ENCODE assay signal across 8 mouse cellular contexts in genomic region chr8:71312700-71313099, GRCm38 (mm10). TPM values are rescaled to one million over a fixed set of nuclear protein-coding genes. Genes with fewer than 3 reads are reported as not detected.
DNase-seq lines count a peak whose midpoint lies in the region; ATAC-seq and TF ChIP-seq lines count a peak whose summit lies in the region.

No protein-coding gene starts in this region.

- TF ChIP-seq CTCF in liver, embryonic 14.5 days (IDR thresholded peaks at IDR 0.05; ENCODE audit: low read depth), result no peak

- H3K27ac ChIP-seq in embryonic facial prominence, embryonic 11.5 days (replicated peaks; ENCODE audit: low read depth, low read length), result 0 out of 2 replicates have a peak overlapping the region, but pooled peaks have one; percentile 25
- H3K27ac ChIP-seq in liver, embryonic 14.5 days, result no peak overlapping the region; the same call in none of the 2 replicates
- peak overlapping the region; percentile 36; the same call in 1 of the 2 replicates for H3K27ac ChIP-seq in stomach, embryonic 15.5 days

- H3K4me3 ChIP-seq in embryonic facial prominence, embryonic 11.5 days (ENCODE audit: low read depth, low read length), result no peak overlapping the region
- no peak overlapping the region for H3K4me3 ChIP-seq in liver, embryonic 14.5 days (ENCODE audit: insufficient read depth in 1 of 2, low read depth in 2 of 2, low read length in 2 of 2)
- no peak overlapping the region for H3K4me3 ChIP-seq in stomach, embryonic 15.5 days (replicated peaks)

- no peaks in the 10 kb centered on the region for H3K36me3 ChIP-seq in embryonic facial prominence, embryonic 11.5 days (replicated peaks; ENCODE audit: control insufficient read depth, insufficient read depth, low read depth, low read length)
- H3K36me3 ChIP-seq in liver, embryonic 14.5 days (replicated peaks; ENCODE audit: control insufficient read depth, insufficient read depth, low read depth), result no peaks in the 10 kb centered on the region
- H3K36me3 ChIP-seq in stomach, embryonic 15.5 days, result peaks cover 3% of the 10 kb centered on the region; the same call in 1 of the 2 replicates

- H3K4me1 ChIP-seq in embryonic facial prominence, embryonic 11.5 days (ENCODE audit: control insufficient read depth, insufficient read depth, low read length), result no peaks in the 10 kb centered on the region
- H3K4me1 ChIP-seq in liver, embryonic 14.5 days (replicated peaks; ENCODE audit: control insufficient read depth in 2 of 2, insufficient read depth in 2 of 2, low read length in 1 of 2), result peaks cover 27 to 54% of the 10 kb centered on the region in 2 experiments
- 0 out of 2 replicates have a peak, but pooled peaks cover 7% of the 10 kb centered on the region for H3K4me1 ChIP-seq in stomach, embryonic 15.5 days

- no peak overlapping the region for H3K4me2 ChIP-seq in embryonic facial prominence, embryonic 11.5 days (ENCODE audit: low read depth, low read length)
- no peak overlapping the region for H3K4me2 ChIP-seq in liver, embryonic 14.5 days (ENCODE audit: low read depth)
- H3K4me2 ChIP-seq in stomach, embryonic 15.5 days, result no peak overlapping the region

- no peaks in the 10 kb centered on the region for H3K9me3 ChIP-seq in embryonic facial prominence, embryonic 11.5 days (replicated peaks; ENCODE audit: control insufficient read depth, low read length)
- no peaks in the 10 kb centered on the region for H3K9me3 ChIP-seq in liver, embryonic 14.5 days (ENCODE audit: control insufficient read depth, low read length)
- no peaks in the 10 kb centered on the region for H3K9me3 ChIP-seq in stomach, embryonic 15.5 days

- no peak for TF ChIP-seq EP300 in liver, embryonic 14.5 days (IDR thresholded peaks at IDR 0.05; ENCODE audit: low read depth)

- intact Hi-C loops in heart, postnatal 14 days (cut with DNase I), result no loop called here

- peak; percentile 19 for DNase-seq in right cerebral cortex, postnatal 4 days
- no peak for DNase-seq in right cerebral cortex, postnatal 36 days (ENCODE audit: low spot score in 2 of 2)
- peak; percentile 11 for DNase-seq in embryonic facial prominence, embryonic 11.5 days (ENCODE audit: low spot score)
- DNase-seq in heart, postnatal 14 days, result peak; percentile 62 to 68
- peak in 1 of 3 experiments; percentile 13 for DNase-seq in liver, embryonic 14.5 days (ENCODE audit: low read depth in 3 of 3, low spot score in 3 of 3)
- no peak for DNase-seq in right cerebral cortex, adult 18-20 months

- 37% methylated on average over 1 of the region's 1 CpGs for WGBS in embryonic facial prominence, embryonic 11.5 days
- 48% methylated on average over 1 of the region's 1 CpGs for WGBS in liver, embryonic 14.5 days (ENCODE audit: insufficient replicate concordance)
- WGBS in stomach, embryonic 15.5 days, result 38% methylated on average over 1 of the region's 1 CpGs

- H3K9ac ChIP-seq in embryonic facial prominence, embryonic 11.5 days (replicated peaks; ENCODE audit: low read length), result no peak overlapping the region
- 0 out of 2 replicates have a peak overlapping the region, but pooled peaks have one; percentile 9 for H3K9ac ChIP-seq in liver, embryonic 14.5 days (replicated peaks)
- H3K9ac ChIP-seq in stomach, embryonic 15.5 days, result no peak overlapping the region

- H3K27me3 ChIP-seq in embryonic facial prominence, embryonic 11.5 days (ENCODE audit: control insufficient read depth, insufficient read depth, low read length), result no peaks in the 10 kb centered on the region
- no peaks in the 10 kb centered on the region for H3K27me3 ChIP-seq in liver, embryonic 14.5 days (ENCODE audit: control insufficient read depth, insufficient read depth, low read length)
- no peaks in the 10 kb centered on the region for H3K27me3 ChIP-seq in stomach, embryonic 15.5 days (replicated peaks)

- ATAC-seq in embryonic facial prominence, embryonic 11.5 days (replicated peaks; ENCODE audit: insufficient number of reproducible peaks, low FRiP score, low TSS enrichment, low read depth), result 0 out of 2 replicates have a peak, but pooled peaks have one; percentile 12
- peak; percentile 16; the same call in 1 of the 2 replicates for ATAC-seq in liver, embryonic 14.5 days (ENCODE audit: insufficient read depth)
- ATAC-seq in stomach, embryonic 15.5 days (ENCODE audit: insufficient read depth, low FRiP score, low read depth), result peak; percentile 50; the same call in 1 of the 2 replicates
- ATAC-seq in CD4-positive, CD25-positive, alpha-beta regulatory T cell, adult 4 months, result no peak

RNA-seq across cellular contexts. Expression of gene Haus8, which starts 40.0 kb away (rescaled TPM):
- 62.1 and 64.4 TPM in 2 replicates for polyA plus RNA-seq in embryonic facial prominence, embryonic 11.5 days (2014; fragmentation: Nextera tagmentation; extraction: Ambion mirVana)
- total RNA-seq in heart, postnatal 14 days (2021), result 10 to 100 TPM; 23.9 to 28.8 TPM
- 16.0 and 23.9 TPM in 2 replicates for polyA plus RNA-seq in liver, embryonic 14.5 days (2012; rRNA removed)
- 47.1 and 51.6 TPM in 2 replicates for polyA plus RNA-seq in liver, embryonic 14.5 days (2014; fragmentation: Nextera tagmentation; extraction: Ambion mirVana)
- polyA plus RNA-seq in stomach, embryonic 15.5 days (2015; fragmentation: Nextera tagmentation; extraction: Ambion mirVana), result 49.9 and 53.7 TPM in 2 replicates
- polyA plus RNA-seq in CD4-positive, CD25-positive, alpha-beta regulatory T cell, adult 4 months (2017; shearing (Covaris generic)), result 10 to 100 TPM; 43.6 to 45.4 TPM

RNA-seq across cellular contexts. Expression of gene Myo9b, which starts 40.2 kb away (rescaled TPM):
- polyA plus RNA-seq in embryonic facial prominence, embryonic 11.5 days (2014; fragmentation: Nextera tagmentation; extraction: Ambion mirVana), result 15.1 and 17.5 TPM in 2 replicates
- 10 to 100 TPM; 27.8 to 32.8 TPM for total RNA-seq in heart, postnatal 14 days (2021)
- polyA plus RNA-seq in liver, embryonic 14.5 days (2012; rRNA removed), result 5.9 and 6.4 TPM in 2 replicates
- 5.8 and 7.0 TPM in 2 replicates for polyA plus RNA-seq in liver, embryonic 14.5 days (2014; fragmentation: Nextera tagmentation; extraction: Ambion mirVana)
- 17.8 and 22.7 TPM in 2 replicates for polyA plus RNA-seq in stomach, embryonic 15.5 days (2015; fragmentation: Nextera tagmentation; extraction: Ambion mirVana)
- 10 to 100 TPM; 13.8 to 16.6 TPM for polyA plus RNA-seq in CD4-positive, CD25-positive, alpha-beta regulatory T cell, adult 4 months (2017; shearing (Covaris generic))

RNA-seq across cellular contexts. Expression of gene Use1, which starts 53.9 kb away (rescaled TPM):
- polyA plus RNA-seq in embryonic facial prominence, embryonic 11.5 days (2014; fragmentation: Nextera tagmentation; extraction: Ambion mirVana), result 78.0 and 81.0 TPM in 2 replicates
- 100 to 1,000 TPM in 1 of 2 experiments, 10 to 100 TPM in 1; 96.5 to 108 TPM for total RNA-seq in heart, postnatal 14 days (2021)
- polyA plus RNA-seq in liver, embryonic 14.5 days (2012; rRNA removed), result 41.9 and 57.2 TPM in 2 replicates
- polyA plus RNA-seq in liver, embryonic 14.5 days (2014; fragmentation: Nextera tagmentation; extraction: Ambion mirVana), result 46.5 and 48.2 TPM in 2 replicates
- polyA plus RNA-seq in stomach, embryonic 15.5 days (2015; fragmentation: Nextera tagmentation; extraction: Ambion mirVana), result 87.4 and 88.8 TPM in 2 replicates
- polyA plus RNA-seq in CD4-positive, CD25-positive, alpha-beta regulatory T cell, adult 4 months (2017; shearing (Covaris generic)), result 100 to 1,000 TPM; 292 to 321 TPM

RNA-seq across cellular contexts. Expression of gene Ocel1, which starts 58.4 kb away (rescaled TPM):
- polyA plus RNA-seq in embryonic facial prominence, embryonic 11.5 days (2014; fragmentation: Nextera tagmentation; extraction: Ambion mirVana), result 2.1 and 2.2 TPM in 2 replicates
- total RNA-seq in heart, postnatal 14 days (2021), result 10 to 100 TPM; 10.4 to 10.7 TPM
- 2.8 and 3.1 TPM in 2 replicates for polyA plus RNA-seq in liver, embryonic 14.5 days (2012; rRNA removed)
- polyA plus RNA-seq in liver, embryonic 14.5 days (2014; fragmentation: Nextera tagmentation; extraction: Ambion mirVana), result 1.9 and 2.8 TPM in 2 replicates
- polyA plus RNA-seq in stomach, embryonic 15.5 days (2015; fragmentation: Nextera tagmentation; extraction: Ambion mirVana), result 8.0 TPM in 2 replicates
- polyA plus RNA-seq in CD4-positive, CD25-positive, alpha-beta regulatory T cell, adult 4 months (2017; shearing (Covaris generic)), result 1 to 10 TPM; 3.9 to 4.1 TPM

Comparison
In these comparisons a context has a peak if more than half of its experiments do, and no peak if none do; other contexts are left out.
1. DNase-seq: peak in right cerebral cortex, postnatal 4 days (single experiment), embryonic facial prominence, embryonic 11.5 days (single experiment) and heart, postnatal 14 days (2 of 2); none in right cerebral cortex, postnatal 36 days (0 of 2) and right cerebral cortex, adult 18-20 months (single experiment).